Mouse (Mus musculus) spleen, adult 2 months (tissue): ENCODE data around the gene Armc6.

Experiments used
- CTCF ChIP-seq: fragments of 200-500 bp; IDR thresholded peaks from 2 replicates; pipeline ENCODE4 v1.5.1; 2011; ENCODE audit warnings: mild to moderate bottlenecking, inconsistent platforms; ENCODE audit not compliant: insufficient read depth, insufficient read length, insufficient replicate concordance; ENCODE audit errors: extremely low read depth
- POLR2A ChIP-seq: fragments of 200-500 bp; IDR thresholded peaks from 2 replicates; pipeline ENCODE4 v1.6.1; 2011; ENCODE audit warnings: low read depth, low read length, inconsistent platforms

- TF ChIP-seq CTCF (no peak), POLR2A (no peak)
These were observed 40.1 kb upstream of the Armc6 start for GRCm38 (mm10) chr8:70274350-70274749.
